Mouse (Mus musculus) erythroblast, embryonic 14.5 days (primary cell): ENCODE measurements around the gene Ntm. TPM values are rescaled to one million over a fixed set of nuclear protein-coding genes. Genes with fewer than 3 reads are reported as not detected.

ENCODE experiments used
- H3K27me3 ChIP-seq: 2 replicates; pipeline ENCODE4 v1.6.1; 2012; ENCODE audit warnings: inconsistent platforms; ENCODE audit not compliant: control insufficient read depth
- H3K36me3 ChIP-seq: 2 replicates; pipeline ENCODE4 v1.6.1; 2012; ENCODE audit warnings: mild to moderate bottlenecking, inconsistent platforms; ENCODE audit not compliant: control insufficient read depth
- H3K4me1 ChIP-seq: 2 replicates; pipeline ENCODE4 v1.6.1; 2012; ENCODE audit warnings: inconsistent platforms; ENCODE audit not compliant: control insufficient read depth
- H3K4me3 ChIP-seq: replicated peaks from 2 replicates; pipeline ENCODE3; 2012; ENCODE audit warnings: moderate library complexity, mild to moderate bottlenecking, inconsistent platforms
- H3K9me3 ChIP-seq: 2 replicates; pipeline ENCODE4 v1.6.1; 2012; ENCODE audit warnings: low read length, inconsistent platforms, mixed read lengths; ENCODE audit not compliant: control insufficient read depth
- GATA1 ChIP-seq: IDR thresholded peaks from 2 replicates; pipeline ENCODE4 v1.6.1; 2012; ENCODE audit warnings: low read length, inconsistent platforms, mixed read lengths
- TAL1 ChIP-seq: IDR thresholded peaks from 3 replicates; pipeline ENCODE4 v1.6.1; 2012; ENCODE audit warnings: low read length, inconsistent platforms, mixed read lengths
- polyA plus RNA-seq: library from polyadenylated mRNA; stranded (reverse); fragments of >175 nt; gene quantifications from 2 replicates; pipeline ENCODE4 v1.2.3, GENCODE M21; 2012

The Ntm gene
- polyA plus RNA-seq, 1 experiment = 0.01 TPM

- TF ChIP-seq GATA1 (no peak), TAL1 (no peak)
- H3K9me3 ChIP-seq = no peaks in the 10 kb centered on the region
- H3K4me3 ChIP-seq = no peak overlapping the region
- no peaks in the 10 kb centered on the region for H3K4me1 ChIP-seq
- no peaks in the 10 kb centered on the region for H3K27me3 ChIP-seq
- no peaks in the 10 kb centered on the region for H3K36me3 ChIP-seq
Observed at GRCm38 (mm10) chr9:29562419-29563071, 400.4 kb downstream of the Ntm start.

DNA sequence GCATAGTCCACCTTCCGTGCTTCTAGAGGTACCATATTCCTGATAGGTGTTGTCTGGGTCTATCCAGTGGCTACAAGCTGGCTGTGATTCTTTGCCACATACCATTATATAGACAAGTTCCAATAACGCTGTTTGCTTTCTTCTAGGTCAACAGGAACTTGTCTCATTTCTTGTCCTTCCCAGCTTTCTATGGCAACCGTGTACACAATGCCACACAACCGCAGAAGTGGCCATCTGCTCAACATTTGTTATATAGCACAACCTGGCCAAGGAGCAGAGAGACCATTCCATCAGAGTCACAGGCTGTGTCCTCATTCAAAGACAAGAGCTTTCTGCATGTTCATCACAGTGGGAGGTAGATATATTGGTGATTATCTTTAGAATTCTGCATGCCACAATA lies 404.0 kb downstream of the Ntm start:
- H3K36me3 ChIP-seq = no peaks in the 10 kb centered on the region
- H3K9me3 ChIP-seq = no peaks in the 10 kb centered on the region
- no peaks in the 10 kb centered on the region for H3K27me3 ChIP-seq
- H3K4me1 ChIP-seq = no peaks in the 10 kb centered on the region
- TF ChIP-seq GATA1 (no peak), TAL1 (no peak)
- H3K4me3 ChIP-seq = no peak overlapping the region

DNA sequence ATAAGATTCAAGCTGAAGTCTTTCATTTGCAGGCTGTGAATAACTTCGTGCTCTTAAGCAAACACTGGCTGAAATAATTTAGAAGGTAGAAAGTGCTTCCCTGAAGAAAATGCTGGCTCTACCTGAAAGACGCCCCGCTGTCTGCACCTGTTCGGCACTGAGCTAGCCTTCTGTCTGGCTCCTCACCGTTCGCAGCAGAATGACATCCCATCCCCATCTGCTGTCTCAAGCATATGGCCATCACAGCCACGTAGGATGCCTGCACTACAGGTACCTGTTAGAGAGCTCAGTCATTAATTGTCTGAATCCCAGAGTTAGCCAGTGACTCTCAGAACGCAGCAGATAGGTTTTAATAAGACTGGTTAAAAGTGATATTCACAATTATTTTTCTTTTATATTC lies 412.4 kb downstream of the Ntm start:
- Histone ChIP-seq H3K9me3 (no peaks in the 10 kb centered on the region), H3K4me1 (no peaks in the 10 kb centered on the region), H3K36me3 (no peaks in the 10 kb centered on the region), H3K4me3 (no peak overlapping the region), H3K27me3 (no peaks in the 10 kb centered on the region)
- no peak for TF ChIP-seq GATA1
- no peak for TF ChIP-seq TAL1

DNA sequence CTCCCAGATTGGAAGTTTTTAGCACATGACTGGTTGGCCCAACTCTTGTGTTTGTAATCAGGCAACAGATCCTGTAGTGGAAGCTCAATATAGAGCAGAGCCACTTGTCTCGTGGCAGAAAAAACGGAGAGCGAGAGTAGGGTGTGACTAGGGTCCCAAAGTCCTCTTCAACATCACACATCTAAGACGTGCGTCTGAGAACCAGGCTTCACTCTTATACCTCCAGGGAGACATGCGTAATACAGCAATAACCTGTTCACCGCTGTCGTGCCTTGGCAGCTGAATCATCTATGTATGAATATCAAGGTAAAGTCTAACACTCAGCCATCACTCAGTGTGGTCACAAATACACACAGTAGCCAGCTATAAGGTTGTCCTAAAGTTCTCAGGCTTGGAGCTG lies 412.8 kb downstream of the Ntm start:
- Histone ChIP-seq H3K36me3 (no peaks in the 10 kb centered on the region), H3K27me3 (no peaks in the 10 kb centered on the region)
- TF ChIP-seq GATA1 (no peak), TAL1 (no peak)

GRCm38 (mm10) chr9:29536415-29536814 lies 426.5 kb downstream of the Ntm start:
- TF ChIP-seq TAL1 (no peak), GATA1 (no peak)
- Histone ChIP-seq H3K9me3 (no peaks in the 10 kb centered on the region), H3K27me3 (no peaks in the 10 kb centered on the region), H3K4me1 (no peaks in the 10 kb centered on the region), H3K4me3 (no peak overlapping the region), H3K36me3 (no peaks in the 10 kb centered on the region)

More for the DNA sequence above, 412.8 kb downstream of the Ntm start:
- no peaks in the 10 kb centered on the region for H3K9me3 ChIP-seq
- no peaks in the 10 kb centered on the region for H3K4me1 ChIP-seq
- no peak overlapping the region for H3K4me3 ChIP-seq

DNA sequence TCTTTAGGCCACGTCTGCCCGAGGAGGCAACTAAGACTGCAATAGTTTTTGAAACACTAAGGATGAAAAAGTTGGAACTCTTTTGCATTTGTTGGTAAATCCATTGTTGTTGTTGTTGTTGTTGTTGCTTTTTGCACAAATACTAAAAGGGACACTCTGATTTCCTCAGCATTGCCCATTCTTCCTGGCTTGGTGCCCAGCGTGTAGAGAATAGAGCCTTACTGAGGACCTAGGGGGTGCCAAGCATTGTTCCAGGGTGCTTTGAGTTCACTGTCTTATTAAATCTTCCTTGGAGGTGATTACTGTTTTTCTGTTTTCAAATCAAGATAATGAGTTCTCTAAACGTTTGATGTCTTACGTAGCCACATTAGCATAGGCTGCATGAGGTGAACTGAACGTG lies 428.2 kb downstream of the Ntm start:
- Histone ChIP-seq H3K36me3 (no peaks in the 10 kb centered on the region), H3K4me3 (no peak overlapping the region), H3K27me3 (no peaks in the 10 kb centered on the region), H3K9me3 (no peaks in the 10 kb centered on the region), H3K4me1 (no peaks in the 10 kb centered on the region)
- TF ChIP-seq GATA1 (no peak), TAL1 (no peak)

GRCm38 (mm10) chr9:29534304-29534703 lies 428.6 kb downstream of the Ntm start:
- no peaks in the 10 kb centered on the region for H3K9me3 ChIP-seq
- H3K27me3 ChIP-seq = no peaks in the 10 kb centered on the region
- no peaks in the 10 kb centered on the region for H3K4me1 ChIP-seq
- no peak for TF ChIP-seq TAL1
- TF ChIP-seq GATA1 = no peak
- H3K36me3 ChIP-seq = no peaks in the 10 kb centered on the region
- H3K4me3 ChIP-seq = no peak overlapping the region

- Histone ChIP-seq H3K27me3 (no peaks in the 10 kb centered on the region), H3K4me1 (no peaks in the 10 kb centered on the region), H3K9me3 (no peaks in the 10 kb centered on the region), H3K4me3 (no peak overlapping the region), H3K36me3 (no peaks in the 10 kb centered on the region)
- no peak for TF ChIP-seq TAL1
- TF ChIP-seq GATA1 = no peak
Observed at GRCm38 (mm10) chr9:29533556-29533955, 429.4 kb downstream of the Ntm start.

DNA sequence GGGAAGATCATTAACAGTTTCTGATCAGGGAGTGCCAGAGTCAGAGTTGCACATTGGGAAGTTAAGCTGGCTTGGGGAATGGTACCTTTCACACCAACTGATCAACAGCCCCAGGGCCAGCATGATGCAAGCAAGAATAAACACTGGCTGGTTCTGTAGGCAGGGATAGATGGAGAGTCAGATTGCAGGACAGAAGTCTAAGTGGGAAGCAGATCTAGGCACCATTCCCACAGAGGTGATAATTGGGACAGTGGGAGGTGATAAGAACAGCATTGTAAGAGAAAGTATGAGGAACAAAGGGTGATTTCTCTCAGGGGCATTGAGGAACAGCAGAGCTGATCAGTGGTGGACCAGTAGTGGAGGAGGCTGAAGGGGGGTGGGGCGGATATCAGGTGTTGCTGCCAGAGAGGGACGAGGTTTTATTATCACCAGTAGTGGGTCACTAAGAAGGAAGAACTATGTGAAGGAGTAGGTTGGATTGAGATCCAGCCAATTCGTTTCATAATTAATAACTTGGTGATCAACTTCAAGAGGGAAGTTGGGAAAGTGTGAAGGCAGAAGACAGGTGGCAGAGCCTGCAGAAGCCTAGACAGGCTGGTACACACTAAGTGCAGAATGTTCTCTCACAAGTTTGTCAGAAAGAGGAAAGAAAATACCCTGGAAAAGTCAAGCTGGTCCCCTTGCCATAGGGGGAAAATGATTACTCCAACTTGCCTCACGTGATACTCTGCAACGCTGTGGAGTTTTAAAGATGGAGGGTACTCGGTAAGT lies 431.6 kb downstream of the Ntm start:
- H3K27me3 ChIP-seq = no peaks in the 10 kb centered on the region
- no peaks in the 10 kb centered on the region for H3K4me1 ChIP-seq
- H3K9me3 ChIP-seq = no peaks in the 10 kb centered on the region
- TF ChIP-seq TAL1 (no peak), GATA1 (no peak)
- no peak overlapping the region for H3K4me3 ChIP-seq
- H3K36me3 ChIP-seq = no peaks in the 10 kb centered on the region
